Mouse (Mus musculus): ENCODE data around the gene Hk2. TPM values are rescaled to one million over a fixed set of nuclear protein-coding genes. Genes with fewer than 3 reads are reported as not detected.

Hk2 gene
- 1 to 10 TPM; 5.7 to 7.1 TPM for total RNA-seq (2023)

GRCm38 (mm10) chr6:82774321-82774764 is at the start of gene Hk2:
Hk2 (minus strand) TSS chr6:82774454.

GRCm38 (mm10) chr6:82705221-82705620 is 69.0 kb downstream of the Hk2 start, which contains the start of gene Pole4:
Pole4 (minus strand) TSS chr6:82705365.

Other genes with a start within 250 kb of the Hk2 start
- 10 to 100 TPM; 64.6 to 74.2 TPM for gene Pole4, start 69.1 kb downstream of the Hk2 start, total RNA-seq (2023)
- gene Sema4f, start 165.3 kb upstream of the Hk2 start, total RNA-seq (2023), result 1 to 10 TPM; 1.3 to 1.8 TPM
- gene M1ap, start 172.4 kb upstream of the Hk2 start, total RNA-seq (2023), result 1 to 10 TPM; 2.0 to 5.9 TPM

All from B cell, adult 67 days (primary cell).